Mouse (Mus musculus) testis, adult 2 months (tissue): ENCODE measurements around the gene Zfp750. TPM values are rescaled to one million over a fixed set of nuclear protein-coding genes. Genes with fewer than 3 reads are reported as not detected.
A peak's percentile ranks its signal among the peaks of the same experiment; 100 is the strongest.

Experiments used
- H3K27ac ChIP-seq: fragments of 200-500 bp; 2 replicates; pipeline ENCODE4 v1.5.1; 2012; ENCODE audit warnings: low read depth, low read length; ENCODE audit not compliant: control insufficient read depth, insufficient read depth
- H3K27me3 ChIP-seq: fragments of 200-500 bp; 2 replicates; pipeline ENCODE4 v1.6.1; 2012; ENCODE audit warnings: mild to moderate bottlenecking, low read length, moderate library complexity; ENCODE audit not compliant: control insufficient read depth, insufficient read depth
- H3K36me3 ChIP-seq: fragments of 200-500 bp; 2 replicates; pipeline ENCODE4 v1.6.1; 2012; ENCODE audit warnings: mild to moderate bottlenecking, low read length; ENCODE audit not compliant: control insufficient read depth, insufficient read depth
- H3K4me1 ChIP-seq: fragments of 200-500 bp; 2 replicates; pipeline ENCODE4 v1.6.1; 2012; ENCODE audit warnings: low read length; ENCODE audit not compliant: control insufficient read depth, insufficient read depth
- H3K4me3 ChIP-seq: fragments of 200-500 bp; 2 replicates; pipeline ENCODE4 v1.5.1; 2012; ENCODE audit warnings: low read depth, mild to moderate bottlenecking, low read length, moderate library complexity, mixed read lengths; ENCODE audit not compliant: control insufficient read depth
- CTCF ChIP-seq: fragments of 200-500 bp; IDR thresholded peaks from 2 replicates; pipeline ENCODE4 v1.5.1; 2012; ENCODE audit warnings: low read depth, mild to moderate bottlenecking, inconsistent platforms, low read length, moderate library complexity; ENCODE audit not compliant: control insufficient read depth, insufficient read depth, insufficient replicate concordance
- POLR2A ChIP-seq: fragments of 200-500 bp; IDR thresholded peaks from 2 replicates; pipeline ENCODE4 v1.6.1; 2012; ENCODE audit warnings: low read depth, mild to moderate bottlenecking, inconsistent platforms, low read length, moderate library complexity; ENCODE audit not compliant: control insufficient read depth
- polyA plus RNA-seq: library from polyadenylated mRNA; depleted of rRNA; stranded (reverse); fragments of >200 nt; gene quantifications from 2 replicates; pipeline ENCODE4 v1.2.3, GENCODE M21; 2012; rRNA removed

The Zfp750 gene
- polyA plus RNA-seq: 0.23 and 0.65 TPM in 2 replicates

DNA sequence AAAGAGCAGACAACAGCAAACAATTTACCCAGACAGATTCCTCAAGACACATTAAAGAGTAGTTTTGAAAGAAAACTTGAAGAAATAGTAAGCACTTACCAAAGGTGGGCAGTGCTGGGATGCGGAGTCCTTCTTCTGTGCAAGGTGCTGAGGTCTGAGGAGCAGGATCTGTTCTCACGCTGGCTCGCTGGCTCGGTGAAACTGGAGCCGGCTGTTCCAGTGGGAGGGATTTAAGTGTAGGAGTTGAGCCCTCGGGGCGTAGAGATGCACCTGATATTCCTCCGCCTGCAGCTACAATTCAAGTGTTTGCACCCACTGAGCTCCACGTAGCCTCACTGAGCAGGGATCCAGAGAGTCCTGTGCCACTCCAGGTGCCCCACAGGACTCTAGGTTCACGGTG, at the start of gene Zfp750:
TSS of gene Zfp750 (minus strand) at position 203 of the 400 bp plus-strand sequence.
- H3K4me3 ChIP-seq: no peak within 1 kb of the TSS
- H3K27ac ChIP-seq: no peak within 1 kb of the TSS
- H3K36me3 ChIP-seq: no peaks in the 10 kb centered on the region
- TF ChIP-seq CTCF (no peak), POLR2A (0 out of 2 replicates have a peak, but pooled peaks have one; percentile 15)
- no peaks in the 10 kb centered on the region for H3K4me1 ChIP-seq
- no peaks in the 10 kb centered on the region for H3K27me3 ChIP-seq

GRCm38 (mm10) chr11:121564265-121564664, 45.1 kb upstream of the Zfp750 start:
- Histone ChIP-seq H3K36me3 (no peaks in the 10 kb centered on the region), H3K27ac (no peak overlapping the region), H3K27me3 (no peaks in the 10 kb centered on the region), H3K4me1 (no peaks in the 10 kb centered on the region), H3K4me3 (no peak overlapping the region)
- TF ChIP-seq POLR2A: no peak
- no peak for TF ChIP-seq CTCF

DNA sequence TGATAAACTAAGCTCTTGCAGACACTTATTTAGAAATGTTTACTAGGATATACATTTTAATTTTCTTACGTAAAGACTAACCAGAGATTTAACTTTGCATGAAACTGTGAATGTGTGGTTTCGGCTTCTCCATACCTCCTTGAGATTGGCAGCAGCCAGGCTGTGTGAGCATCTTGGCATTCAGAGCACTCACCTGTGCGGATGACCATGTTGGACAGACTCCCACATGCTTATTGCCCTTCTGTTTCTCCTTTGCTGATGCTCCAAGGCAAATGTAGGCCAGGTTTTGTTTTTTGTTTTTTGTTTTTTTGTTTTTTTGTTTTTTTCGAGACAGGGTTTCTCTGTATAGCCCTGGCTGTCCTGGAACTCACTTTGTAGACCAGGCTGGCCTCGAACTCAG, 44.2 kb upstream of the Zfp750 start:
- Histone ChIP-seq H3K27me3 (no peaks in the 10 kb centered on the region), H3K36me3 (no peaks in the 10 kb centered on the region), H3K27ac (no peak overlapping the region), H3K4me3 (no peak overlapping the region), H3K4me1 (no peaks in the 10 kb centered on the region)
- no peak for TF ChIP-seq POLR2A
- TF ChIP-seq CTCF: no peak

DNA sequence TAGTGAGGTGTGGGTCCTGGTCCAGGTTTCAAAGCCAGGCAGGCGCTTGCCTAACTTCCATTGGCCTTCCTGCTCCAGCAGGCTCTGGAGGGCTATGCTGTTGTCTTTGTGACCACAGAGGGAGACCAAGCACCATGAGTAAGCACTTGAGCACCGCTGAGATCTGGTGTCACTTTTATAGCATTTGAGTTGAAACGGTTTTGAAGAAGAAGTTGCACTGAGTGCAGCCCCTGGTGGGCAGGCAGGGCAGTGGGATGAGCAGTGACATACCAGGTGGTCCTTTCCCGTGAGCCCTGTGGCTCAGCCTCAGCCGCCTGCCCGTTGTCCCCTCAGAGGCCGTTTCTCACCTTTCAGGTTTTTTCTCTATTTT, 41.1 kb upstream of the Zfp750 start:
- no peaks in the 10 kb centered on the region for H3K4me1 ChIP-seq
- no peak overlapping the region for H3K27ac ChIP-seq
- no peaks in the 10 kb centered on the region for H3K36me3 ChIP-seq
- H3K27me3 ChIP-seq: no peaks in the 10 kb centered on the region
- no peak overlapping the region for H3K4me3 ChIP-seq
- TF ChIP-seq POLR2A (no peak), CTCF (no peak)

DNA sequence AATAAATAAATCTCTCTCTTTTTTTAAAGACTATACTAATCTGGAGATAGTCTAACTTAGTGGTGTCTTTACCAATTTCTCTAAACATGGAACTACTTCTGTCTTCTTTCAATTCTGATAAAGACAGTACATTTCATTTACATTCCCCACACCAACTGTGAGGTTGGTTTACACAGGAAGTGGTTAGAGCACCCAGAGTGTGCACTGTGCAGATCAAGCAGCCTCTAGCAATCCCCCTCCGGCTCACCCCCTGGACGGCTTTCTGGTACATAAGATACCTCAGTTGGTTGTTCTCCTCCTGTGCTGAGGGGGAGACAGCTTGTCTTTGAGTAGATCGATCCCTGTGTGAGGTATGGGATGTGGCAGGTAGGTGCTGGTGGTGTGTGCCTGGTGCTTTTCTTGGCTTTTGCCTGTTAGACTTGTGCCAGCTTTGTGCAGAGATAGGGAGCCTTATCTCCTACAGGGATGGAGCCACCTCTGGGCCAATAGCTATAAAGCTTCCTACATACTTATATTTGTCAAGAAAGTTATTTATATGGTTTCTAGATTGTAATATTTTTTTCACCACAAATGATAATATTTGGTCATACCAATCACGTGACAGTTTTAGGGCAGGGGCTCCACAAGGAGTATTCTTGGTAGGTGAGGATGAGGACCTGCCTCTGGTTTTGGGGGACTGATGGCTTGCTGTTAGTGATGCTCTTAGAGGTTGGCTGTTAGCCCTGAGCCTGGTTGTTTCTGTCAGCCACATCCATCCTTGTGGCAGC, 40.6 kb upstream of the Zfp750 start:
- Histone ChIP-seq H3K27ac (no peak overlapping the region), H3K4me1 (no peaks in the 10 kb centered on the region), H3K4me3 (no peak overlapping the region), H3K27me3 (no peaks in the 10 kb centered on the region), H3K36me3 (no peaks in the 10 kb centered on the region)
- no peak for TF ChIP-seq POLR2A
- TF ChIP-seq CTCF: no peak

DNA sequence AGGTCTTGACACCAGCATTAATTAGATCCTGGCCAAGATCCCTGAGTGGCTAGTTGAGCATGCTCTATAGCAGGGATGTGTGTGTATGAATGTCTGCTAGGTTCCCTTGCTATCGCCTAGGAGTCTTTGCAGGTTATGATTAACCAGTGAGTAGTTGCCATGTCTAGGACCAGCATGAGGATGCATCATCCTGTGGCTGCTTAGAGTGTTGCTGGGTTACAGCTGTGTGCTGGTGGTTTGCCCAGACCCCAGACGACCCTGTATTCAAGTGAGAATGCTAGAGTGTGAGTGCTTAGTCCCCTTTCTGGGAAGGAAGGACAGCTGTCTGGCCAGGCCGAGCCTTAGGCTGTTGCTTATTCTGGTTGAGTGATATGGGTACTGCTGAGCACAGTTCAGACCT, 39.4 kb upstream of the Zfp750 start:
- H3K27ac ChIP-seq: no peak overlapping the region
- no peaks in the 10 kb centered on the region for H3K36me3 ChIP-seq
- TF ChIP-seq CTCF (no peak), POLR2A (no peak)

DNA sequence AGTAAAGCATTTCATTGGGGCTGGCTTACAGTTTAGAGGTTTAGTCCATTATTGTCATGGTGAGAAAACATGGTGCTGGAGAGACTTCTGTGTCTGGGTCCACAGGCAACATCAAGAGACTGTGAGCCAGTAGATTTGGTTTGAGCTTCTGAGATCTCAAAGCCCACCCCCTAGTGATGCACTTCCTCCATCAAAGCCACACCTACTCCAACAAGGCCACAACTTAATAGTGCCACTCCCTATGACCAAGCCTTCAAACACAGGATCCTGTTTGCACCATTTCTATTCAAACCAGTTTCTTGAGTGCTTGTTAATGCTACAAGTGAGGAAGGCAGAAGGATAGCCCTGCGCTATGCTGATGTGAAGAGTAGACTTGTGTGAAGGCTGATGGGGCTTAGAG, 38.8 kb upstream of the Zfp750 start:
- Histone ChIP-seq H3K4me1 (no peaks in the 10 kb centered on the region), H3K4me3 (no peak overlapping the region), H3K27me3 (no peaks in the 10 kb centered on the region), H3K36me3 (no peaks in the 10 kb centered on the region), H3K27ac (no peak overlapping the region)
- TF ChIP-seq POLR2A (no peak), CTCF (no peak)

More for the DNA sequence above, 39.4 kb upstream of the Zfp750 start:
- Histone ChIP-seq H3K4me1 (no peaks in the 10 kb centered on the region), H3K27me3 (no peaks in the 10 kb centered on the region), H3K4me3 (no peak overlapping the region)
